Mouse (Mus musculus) neural tube, embryonic 10.5 days (tissue): ENCODE data around the gene Lsm7.
"Not testable (repeated sequence)": the region's sequence is repeated elsewhere in the genome, so short reads cannot be mapped to it uniquely, and the experiment has no call there.

Experiments used
- DNase-seq: peaks from one replicate; pipeline ENCODE4 v3.0.0-alpha.2; 2017; ENCODE audit warnings: low spot score; ENCODE audit errors: extremely low spot score

Lsm7 gene

DNA sequence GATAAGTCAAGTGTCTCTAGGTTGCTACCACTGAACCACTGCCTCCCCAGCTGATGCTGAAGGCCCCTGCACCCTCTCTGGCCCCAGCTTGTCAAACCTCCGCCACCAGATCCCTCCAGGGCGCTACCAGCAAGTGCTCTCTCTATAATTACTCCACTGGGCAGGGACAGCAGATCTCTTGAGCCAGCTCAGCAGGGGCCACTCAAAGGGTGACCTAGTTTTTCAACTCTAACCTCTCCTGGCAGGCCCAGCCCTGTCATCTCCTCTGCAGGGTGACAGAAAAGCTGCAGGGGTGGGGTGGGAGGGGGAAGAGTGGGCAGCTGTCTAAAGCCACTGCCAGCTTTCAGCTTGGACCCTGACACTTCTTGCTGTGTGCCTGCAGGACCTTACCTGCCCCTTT lies 17.2 kb downstream of the Lsm7 start:
- no peak for DNase-seq

DNA sequence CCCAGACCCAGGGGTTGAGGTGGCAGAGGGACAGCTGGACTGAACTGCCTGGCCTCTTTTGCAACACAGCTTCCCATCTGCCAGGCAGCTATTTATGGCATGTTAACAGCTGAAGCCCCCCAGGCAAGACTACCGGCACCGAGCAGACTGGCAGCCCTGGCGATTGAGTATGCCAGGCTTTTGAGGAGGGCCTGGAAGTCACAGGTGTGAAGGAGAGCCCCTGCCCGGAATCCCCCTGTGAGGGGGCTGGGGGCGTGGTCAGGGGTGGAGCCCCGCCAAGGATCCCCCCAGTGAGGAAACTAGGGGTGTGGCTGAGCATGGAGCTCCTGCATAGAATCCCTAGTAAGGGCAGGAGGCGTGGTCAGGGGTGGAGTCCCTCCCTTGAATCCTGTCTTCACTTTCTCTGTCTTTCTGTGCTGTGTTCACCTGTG lies 18.0 kb downstream of the Lsm7 start:
- DNase-seq, result no peak

DNA sequence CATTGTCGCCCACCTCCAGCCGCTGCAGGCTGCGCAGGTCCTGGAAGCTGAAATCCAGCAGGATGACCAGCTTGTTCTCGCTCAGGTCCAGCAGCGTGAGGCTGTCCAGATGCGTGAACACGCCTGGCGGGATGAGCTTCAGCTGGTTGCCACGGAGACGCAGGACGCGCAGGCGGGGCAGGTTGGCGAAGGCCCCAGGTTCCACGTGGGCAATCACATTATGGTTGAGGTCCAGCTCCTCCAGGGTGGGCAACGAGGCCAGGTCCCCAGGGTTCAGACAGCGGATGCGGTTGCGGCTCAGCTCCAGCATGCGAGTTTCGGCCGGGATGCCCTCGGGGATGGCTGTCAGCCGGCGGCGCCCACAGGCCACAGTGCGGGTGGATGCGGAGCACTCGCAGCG lies 19.4 kb downstream of the Lsm7 start:
- no peak for DNase-seq

DNA sequence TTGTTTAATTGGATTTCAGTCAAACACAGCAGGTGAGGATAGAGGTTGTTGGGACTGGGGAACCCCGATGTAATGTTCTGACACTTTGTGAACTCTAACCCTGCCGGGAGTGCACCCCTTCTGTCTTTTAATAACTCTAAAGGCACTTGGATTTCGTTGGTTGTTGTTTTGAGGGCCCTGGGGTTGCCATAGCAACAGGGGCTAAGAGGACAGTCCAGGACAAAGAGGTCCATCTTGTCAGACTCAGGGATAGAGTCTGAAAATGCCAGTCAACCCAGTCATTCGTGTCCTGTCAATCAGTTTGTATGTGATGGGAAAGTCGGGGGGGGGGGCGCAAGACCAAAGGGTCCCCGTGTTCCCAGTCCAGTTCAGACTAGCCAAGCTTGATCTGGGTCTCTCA lies 22.2 kb downstream of the Lsm7 start:
- no peak for DNase-seq

DNA sequence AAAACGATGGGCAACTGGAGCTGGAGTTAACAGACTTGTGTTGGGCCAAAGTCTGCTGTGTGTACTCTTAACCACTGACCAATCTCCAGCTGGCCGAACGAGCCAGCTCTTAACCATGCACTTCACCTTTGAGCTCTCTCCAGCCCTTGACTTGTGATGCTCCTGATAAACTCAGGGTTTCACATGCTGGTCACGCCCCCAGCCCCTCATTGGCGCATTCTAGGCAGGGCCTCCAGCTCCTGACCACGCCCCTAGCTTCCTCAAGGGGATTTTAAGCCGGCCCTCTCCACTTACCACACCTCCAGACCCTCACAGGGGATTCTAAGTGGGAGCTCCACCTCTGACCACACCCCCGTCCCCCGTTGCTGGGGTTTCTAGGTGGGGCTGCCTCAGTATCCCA lies 23.9 kb downstream of the Lsm7 start:
- DNase-seq, result peak; percentile 67

DNA sequence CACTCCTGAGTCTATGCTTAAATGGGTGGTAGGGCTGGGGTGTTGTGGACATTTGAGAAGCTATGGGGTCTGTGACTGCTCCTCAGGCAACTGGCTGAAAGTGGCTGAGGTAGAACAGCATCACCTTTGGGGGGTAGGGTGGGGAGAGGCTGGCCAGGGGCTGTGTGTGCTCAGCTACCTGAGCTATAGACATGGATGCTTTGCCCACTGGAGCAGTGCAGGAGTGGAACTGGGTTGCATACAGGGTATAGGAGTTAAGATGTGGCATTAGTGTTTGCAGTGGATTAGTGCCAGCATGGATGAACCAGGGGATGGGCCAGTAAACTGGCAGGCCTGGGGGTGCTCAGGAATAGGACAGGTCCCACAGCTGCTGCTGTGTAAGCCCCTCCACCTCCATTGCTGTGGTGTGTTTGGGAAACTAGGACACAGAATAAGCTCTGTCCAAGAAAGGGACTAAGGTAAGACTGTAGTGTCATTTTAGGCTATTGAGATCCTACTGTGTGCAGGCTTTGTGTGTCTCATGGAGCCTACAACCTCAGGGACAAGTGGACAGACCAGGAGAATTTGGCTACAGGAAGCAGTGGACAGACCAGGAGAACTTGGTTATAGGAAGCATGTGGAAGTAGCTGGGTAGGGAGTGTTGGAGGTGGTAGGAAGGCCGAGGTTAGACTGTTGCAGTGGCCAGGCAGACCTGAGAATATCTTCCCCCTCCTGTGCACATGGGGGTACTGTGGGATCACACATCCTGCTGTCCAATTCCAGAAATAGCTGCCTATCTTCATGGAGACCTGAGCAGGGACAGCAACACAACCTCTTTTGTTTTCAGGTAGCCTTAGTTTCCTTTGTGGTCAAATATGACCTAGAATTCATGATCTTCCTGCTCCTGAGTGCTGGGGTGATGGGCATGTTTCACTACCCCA lies 25.4 kb downstream of the Lsm7 start:
- DNase-seq, result no peak

DNA sequence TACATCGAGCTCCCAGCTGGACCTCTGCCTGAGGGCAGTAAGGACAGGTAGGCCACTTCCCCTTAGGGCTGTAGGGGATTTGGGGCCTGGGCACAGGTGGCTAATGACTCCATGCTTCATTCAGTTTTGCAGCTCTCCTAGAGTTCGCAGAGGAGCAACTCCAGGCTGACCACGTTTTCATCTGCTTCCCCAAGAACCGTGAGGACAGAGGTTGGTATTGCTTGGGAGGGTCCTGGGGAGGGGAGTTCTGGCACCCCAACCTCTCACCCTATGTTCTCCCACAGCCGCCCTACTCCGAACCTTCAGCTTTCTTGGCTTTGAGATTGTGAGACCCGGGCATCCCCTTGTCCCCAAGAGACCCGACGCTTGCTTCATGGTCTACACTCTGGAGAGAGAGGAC lies 26.4 kb downstream of the Lsm7 start:
- DNase-seq, result not testable (repeated sequence)

DNA sequence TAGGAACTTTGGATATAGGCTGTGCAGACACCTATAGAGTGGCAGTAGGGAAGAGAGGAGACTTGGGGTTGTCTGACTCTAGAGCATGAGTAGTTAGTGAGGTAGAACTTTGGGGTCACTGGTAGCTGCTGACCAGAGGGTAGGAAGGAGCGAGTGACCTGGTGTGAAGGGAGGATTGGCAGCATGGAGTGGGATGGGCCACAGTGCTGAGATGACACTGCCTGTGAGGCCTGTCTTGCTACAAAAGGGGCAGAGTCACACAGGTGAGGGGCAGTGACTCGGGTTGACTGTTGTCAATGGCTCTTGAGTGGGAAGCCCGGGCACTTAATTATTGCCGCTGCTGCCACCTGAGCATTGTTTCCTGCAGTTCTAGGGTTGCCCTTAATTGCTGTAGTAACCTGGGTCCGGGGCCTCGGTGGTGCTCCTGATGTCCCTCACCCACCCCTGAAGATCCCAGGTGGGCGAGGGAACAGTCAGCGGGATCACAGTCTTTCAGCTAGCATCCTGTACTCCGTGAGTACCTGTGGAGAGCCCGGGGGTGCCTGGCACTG lies 27.1 kb downstream of the Lsm7 start:
- DNase-seq, result no peak

DNA sequence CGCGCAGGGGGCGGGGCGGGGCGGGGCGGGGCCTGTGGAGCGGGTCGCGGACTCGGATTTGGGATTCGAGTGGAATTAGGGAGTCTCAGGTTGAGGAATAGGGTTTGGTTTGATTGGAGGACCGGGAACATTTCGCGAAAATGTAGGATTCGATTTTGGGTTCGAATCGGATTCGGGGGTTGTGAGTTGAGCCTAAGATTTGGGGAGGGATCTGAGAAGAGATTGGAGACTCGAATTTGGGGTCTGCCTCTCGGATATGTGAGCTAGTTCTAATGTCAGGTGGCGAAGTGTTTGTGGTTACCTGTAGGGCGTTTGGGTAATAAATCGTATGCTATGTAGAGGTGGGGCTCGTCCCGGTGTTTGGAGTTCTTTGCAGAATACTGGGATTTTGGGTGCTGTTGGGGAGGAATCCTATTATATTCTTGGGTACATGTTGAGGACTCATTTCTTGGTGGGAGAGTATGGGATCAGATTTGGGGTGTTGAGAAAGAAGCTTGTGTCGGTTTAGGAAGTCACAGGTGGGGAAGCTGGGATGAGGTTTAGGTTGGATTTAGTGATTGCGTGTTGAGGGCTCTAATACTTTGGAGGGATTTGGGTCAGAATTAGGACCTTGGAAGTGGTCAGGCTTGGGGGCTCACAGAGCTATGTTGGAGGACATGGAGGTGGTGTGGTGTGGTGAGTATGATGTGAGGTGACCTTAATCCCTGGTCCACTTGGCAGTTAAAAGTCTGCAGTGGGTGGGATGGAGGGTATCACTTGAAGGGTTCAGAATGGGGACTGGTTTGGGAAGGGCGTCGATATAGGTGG lies 27.7 kb downstream of the Lsm7 start:
- DNase-seq, result no peak

DNA sequence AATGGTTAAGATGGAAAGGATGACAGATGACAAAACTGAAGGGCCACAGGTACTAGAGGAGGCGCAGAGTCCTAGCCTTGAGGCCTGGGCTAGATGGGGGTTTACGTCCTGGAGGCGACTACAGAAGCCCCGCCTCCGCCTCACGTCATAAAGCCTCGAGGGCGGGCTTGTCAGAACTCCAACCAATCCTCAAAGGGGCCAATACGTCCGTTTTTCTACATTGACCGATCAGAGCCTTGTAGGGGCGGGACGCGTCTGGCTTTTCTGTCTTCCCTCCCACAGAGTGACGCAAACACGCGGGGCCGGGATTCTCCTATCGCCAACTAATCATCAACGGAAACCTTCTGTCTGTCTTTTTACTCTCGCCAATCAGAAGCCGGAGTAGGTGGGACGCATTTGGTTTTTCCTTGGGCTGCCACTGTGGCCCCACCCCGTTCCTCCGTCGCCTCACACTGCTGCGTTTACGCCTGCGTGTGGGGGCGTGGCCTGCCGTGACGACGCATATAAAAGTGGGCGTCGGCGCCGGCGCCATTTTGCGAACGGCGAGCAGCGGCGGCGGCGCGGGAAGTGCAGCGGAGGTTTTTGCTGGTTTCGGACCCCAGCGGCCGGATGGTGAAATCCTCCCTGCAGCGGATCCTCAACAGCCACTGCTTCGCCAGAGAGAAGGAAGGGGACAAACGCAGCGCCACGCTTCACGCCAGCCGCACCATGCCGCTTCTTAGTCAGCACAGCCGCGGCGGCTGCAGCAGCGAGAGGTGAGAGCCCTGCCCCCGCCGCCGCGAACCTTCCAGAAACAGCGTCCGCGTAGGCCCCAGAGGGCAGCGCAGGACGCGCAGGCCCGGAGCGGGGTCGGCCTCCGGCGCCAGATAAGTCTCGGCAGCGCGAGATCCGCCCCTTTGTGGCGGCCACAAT lies 28.6 kb downstream of the Lsm7 start, which contains the start of gene Oaz1:
Gene Oaz1 (plus strand): TSS at position 506 of the 912 bp plus-strand sequence.
- peak; percentile 97 for DNase-seq

DNA sequence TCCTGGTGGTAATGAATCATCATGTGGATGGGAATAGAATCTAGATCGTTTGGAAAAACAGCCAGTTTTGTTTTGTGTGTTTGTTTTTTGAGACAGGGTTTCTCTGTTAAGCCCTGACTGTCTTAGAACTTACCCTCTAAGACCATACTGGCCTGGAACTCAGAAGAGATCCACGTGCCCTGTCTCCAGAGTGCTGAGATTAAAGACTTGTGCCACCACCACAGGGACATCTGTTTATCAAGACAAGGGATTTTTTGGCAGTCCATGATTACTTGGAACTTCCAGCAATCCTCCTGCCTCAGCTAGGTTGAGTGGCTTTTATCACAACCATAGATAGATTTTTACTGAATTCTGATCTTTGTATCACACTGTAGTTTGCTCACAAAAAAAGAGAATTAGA lies 30.2 kb downstream of the Lsm7 start:
- no peak for DNase-seq

DNA sequence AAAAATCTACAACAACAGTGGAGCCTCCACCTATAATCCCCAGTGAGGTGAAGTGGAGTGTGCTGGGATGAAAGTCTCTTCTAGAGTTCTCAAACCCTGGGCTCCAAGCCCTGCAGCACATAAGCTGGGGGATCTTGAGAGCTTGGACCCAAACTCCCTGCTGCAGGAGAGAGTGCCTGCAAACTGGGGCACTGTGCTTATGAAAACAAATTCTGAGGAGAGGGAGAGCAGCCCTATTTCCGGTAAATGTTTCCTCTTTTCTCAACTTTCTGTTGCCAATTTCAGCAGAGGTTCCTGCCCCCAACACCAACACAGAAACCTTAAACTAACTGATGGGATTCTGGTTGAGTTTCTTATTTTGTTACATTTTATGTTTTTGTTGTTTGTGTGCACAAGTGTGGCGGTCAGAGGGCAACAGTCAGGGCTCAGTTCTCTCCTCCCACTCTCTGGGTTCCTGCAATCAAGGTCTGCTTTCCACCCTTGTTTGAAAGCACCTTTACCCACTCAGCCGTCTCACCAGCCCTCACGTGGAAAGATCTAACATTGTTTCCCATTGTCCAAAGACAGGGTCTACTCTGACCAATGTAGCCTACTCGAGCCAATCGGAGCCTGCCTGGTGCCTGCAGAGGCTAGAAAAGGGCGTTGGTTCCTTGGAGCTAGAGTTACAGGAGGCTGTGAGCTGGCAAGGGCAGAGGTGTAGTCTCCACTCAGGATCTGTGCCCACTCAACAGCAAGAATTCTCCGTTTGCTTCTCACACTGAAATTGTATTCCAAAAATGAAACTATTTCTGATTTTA lies 31.0 kb downstream of the Lsm7 start:
- DNase-seq, result no peak

DNA sequence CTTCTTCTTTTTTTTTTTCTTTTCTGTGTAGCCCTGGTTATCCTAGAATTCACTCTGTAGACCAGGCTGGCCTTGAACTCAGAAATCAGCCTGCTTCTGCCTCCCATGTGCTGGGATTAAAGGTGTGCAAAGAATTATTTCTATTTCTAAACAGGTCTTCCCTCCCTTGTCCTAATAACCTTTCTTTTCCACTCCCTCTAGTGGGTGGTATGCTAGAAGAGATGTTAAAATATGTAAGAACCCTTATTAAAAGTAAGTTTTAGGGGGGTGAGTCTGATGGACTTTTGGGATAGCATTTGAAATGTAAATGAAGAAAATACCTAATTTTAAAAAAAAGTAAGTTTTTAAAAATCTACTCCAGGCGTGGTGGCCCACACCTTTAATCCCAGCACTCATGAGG lies 31.7 kb downstream of the Lsm7 start:
- DNase-seq, result no peak

DNA sequence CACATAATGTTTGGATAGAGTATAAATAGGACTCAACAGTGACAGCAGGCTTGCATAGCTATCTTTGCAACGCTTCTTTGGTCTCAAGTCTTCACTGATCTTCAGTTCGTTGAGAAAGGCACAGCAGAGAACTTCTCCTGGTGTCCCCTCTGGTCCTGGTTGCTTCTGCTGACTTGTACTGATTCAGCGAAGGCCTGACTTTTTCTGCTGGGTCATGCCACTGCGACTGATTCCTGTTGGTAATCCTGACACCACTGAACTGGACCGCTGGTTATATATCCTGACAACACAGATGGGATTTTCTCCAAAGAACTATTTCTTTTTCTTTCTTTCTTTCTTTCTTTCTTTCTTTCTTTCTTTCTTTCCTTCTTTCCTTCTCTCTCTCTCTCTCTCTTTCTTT lies 32.5 kb downstream of the Lsm7 start:
- DNase-seq, result no peak

DNA sequence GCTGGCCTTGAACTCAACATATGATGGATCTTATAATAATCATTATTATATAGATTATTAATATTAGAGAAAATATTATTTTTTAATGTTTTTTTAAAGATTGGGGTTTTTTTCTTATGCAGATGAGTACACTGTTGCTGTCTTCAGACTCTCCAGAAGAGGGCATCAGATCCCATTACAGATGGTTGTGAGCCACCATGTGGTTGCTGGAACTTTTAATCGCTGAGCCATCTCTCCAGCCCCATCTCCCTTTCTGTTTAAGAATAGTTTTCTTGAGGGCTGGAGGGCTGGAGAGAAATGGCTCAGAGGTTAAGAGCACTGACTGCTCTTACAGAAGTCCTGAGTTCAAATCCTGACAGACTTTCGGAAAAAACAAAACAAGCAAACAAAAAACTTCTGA lies 33.0 kb downstream of the Lsm7 start:
- DNase-seq, result no peak

DNA sequence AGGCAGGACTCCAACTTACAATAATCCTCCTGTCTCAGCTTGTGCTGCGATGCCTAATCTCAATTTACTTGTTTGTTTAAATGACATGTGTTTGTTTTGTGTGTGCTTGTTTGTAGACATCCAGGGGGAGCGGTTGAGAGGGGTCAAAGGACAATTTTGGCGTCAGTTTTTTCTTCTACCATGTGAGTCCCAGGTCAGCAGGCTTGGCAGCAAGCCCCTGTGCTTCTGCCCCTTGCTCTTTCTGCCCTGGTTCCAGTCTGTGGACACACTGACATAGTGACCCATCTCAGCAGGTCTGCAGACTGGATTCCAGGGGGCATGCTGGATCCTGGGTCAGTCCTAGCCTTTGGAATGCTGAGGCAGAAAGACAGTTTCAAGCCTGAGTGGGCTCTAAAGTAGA lies 35.6 kb downstream of the Lsm7 start:
- no peak for DNase-seq

DNA sequence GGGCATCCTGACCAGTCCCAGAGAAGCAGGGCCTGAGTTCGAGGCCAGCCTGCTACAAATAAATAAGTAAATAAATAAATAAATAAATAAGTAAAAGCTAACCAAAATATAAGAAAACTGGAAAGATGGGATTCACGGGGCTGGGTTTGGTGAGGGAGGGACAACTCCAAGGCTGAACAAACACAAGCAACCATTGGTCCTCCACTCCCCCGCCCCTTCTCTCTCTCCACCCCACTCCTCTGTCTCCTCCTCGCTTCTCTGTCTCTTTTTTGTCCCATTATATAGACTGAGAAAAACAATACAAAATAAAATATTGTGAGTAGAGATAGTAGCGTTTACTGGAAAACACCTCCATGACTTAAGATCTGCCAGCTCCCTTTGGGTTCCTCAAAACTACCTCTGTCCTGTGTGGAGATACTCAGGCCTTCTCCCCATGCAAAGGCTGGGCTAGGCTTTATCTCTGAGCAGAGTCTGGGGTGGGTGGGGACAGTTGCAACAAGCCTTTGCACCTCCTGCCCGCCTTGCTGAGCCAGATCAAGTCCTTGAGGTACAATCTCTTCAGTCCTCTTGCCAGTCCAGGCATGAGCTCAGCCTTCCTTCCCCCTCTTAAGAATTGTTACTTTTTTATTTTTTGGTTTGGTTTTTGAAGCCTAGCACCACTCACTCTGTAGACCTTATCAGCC lies 36.3 kb downstream of the Lsm7 start:
- DNase-seq, result no peak

DNA sequence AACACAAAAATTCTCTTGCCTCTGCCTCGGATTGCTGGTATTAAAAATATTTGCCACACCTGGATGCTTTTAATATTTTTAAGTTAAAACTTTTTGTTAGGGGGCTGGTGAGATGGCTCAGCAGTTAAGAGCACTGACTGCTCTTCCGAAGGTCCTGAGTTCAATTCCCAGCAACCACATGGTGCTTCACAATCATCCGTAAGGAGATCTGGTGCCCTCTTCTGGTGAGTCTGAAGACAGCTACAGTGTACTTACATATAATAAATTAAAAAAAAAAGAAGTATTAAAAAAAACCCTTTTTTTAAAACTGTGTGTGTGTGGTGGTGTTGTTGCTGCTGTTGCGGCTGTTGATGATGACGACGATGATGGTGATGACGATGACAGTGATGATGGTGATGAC lies 37.1 kb downstream of the Lsm7 start:
- DNase-seq, result not testable (repeated sequence)

DNA sequence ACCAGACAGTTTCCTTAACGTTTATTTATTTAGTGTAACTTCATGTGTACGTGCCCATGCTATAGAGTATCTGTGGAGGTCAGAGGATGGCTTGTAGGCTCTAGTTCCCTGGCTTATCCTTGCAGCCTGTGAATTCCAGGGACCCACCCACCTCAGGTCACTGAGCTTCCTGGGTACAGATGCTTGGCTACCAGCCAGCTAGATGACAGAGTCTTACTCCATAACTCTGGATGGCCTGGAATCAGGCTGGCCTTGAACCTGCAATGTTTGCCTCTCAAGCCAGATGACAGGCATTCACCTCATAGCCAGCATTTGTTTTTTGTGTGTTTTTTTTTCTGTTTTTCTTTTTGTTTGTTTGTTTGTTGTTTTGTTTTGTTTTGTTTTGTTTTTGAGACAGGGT lies 37.8 kb downstream of the Lsm7 start:
- no peak for DNase-seq

DNA sequence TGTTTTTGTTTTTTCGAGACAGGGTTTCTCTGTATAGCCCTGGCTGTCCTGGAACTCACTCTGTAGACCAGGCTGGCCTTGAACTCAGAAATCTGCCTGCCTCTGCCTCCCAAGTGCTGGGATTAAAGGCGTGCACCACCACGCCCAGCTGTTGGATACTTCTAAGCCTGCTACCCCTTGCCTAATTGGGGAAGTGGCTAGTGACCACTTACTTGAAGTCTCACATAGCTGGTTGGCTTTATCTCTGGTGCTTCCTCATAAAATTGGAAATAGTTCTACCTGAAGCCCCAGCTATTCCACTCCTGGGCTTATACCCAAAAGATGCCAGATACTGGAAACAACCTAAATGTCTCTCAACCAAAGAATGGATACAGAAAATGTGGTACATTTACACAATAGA lies 38.7 kb downstream of the Lsm7 start:
- not testable (repeated sequence) for DNase-seq
